ENCODE assay signal across 31 mouse cellular contexts in the genomic region with DNA sequence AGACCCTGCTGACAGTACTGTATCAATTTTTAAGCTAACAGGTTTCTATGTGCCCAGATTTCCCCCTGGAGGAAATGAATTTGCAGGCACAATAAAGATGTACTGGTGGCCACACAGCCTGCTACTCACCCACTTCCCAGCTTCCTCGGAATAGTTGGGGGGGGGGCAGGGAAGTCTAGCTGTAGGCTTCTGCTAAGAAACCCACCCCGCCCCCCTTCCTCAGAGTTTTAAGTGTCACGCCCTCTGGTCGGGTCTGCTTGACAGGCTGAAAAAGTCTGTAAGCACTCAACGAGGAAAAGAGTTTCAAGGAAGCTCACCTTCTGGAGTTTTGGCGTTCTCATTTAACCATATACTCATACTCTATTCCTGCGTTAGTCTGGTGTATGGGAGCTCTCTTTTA. TPM values are rescaled to one million over a fixed set of nuclear protein-coding genes. Genes with fewer than 3 reads are reported as not detected.
DNase-seq lines count a peak whose midpoint lies in the region; ATAC-seq and TF ChIP-seq lines count a peak whose summit lies in the region.
"Had no signal": no experiment of that assay in that cellular context is flagged by ENCODE, and none has a peak within 500 bp of the region (broad histone marks: within the 10 kb centered on the region; RNA-seq: fewer than 3 reads in every experiment).

No protein-coding gene starts in this region.

- WGBS in kidney, postnatal 0 days = 8% methylated on average over 7 of the region's 7 CpGs

- no peak overlapping the region for H3K4me3 ChIP-seq in kidney, postnatal 0 days (replicated peaks; ENCODE audit: low read depth, low read length)
- H3K4me3 ChIP-seq: embryonic facial prominence, embryonic 15.5 days; erythroblast, embryonic 14.5 days; heart, embryonic 10.5 days; hindbrain, embryonic 12.5 days had no signal

- ATAC-seq in kidney, postnatal 0 days (replicated peaks; ENCODE audit: low FRiP score, low read depth) = no peak
- ATAC-seq: activated CD4-positive, CD25-positive, alpha-beta regulatory T cell, adult 4 months; forebrain, embryonic 16.5 days; hindbrain, postnatal 0 days had no signal

- DNase-seq in embryo, embryonic 10.5 days (ENCODE audit: low spot score) = peak; percentile 51
- DNase-seq in embryo, embryonic 10 days (ENCODE audit: low spot score) = no peak
- no peak for DNase-seq in kidney, postnatal 0 days (ENCODE audit: low spot score)
- no peak for DNase-seq in kidney, adult 8-10 months
- peak; percentile 92 for DNase-seq in R1 (ENCODE audit: low read depth, low spot score)
- peak; percentile 50 for DNase-seq in yolk sac, embryonic 10.5 days (ENCODE audit: low spot score)
- DNase-seq in left cerebral cortex, postnatal 14 days (ENCODE audit: low spot score in 2 of 2) = no peak
- DNase-seq in cerebellum, adult 11-12 months = no peak
- DNase-seq: adrenal gland, postnatal 14 days; cerebellum, adult 18-20 months; cerebellum, adult 9-11 months; cerebellum, postnatal 36 days; gastrocnemius, postnatal 10 days; heart, adult 18-20 months; heart, postnatal 10 days; heart, postnatal 4 days had no signal

- intact Hi-C loops in left cerebral cortex, postnatal 14 days (cut with DNase I) = no loop called here

- no peaks in the 10 kb centered on the region for H3K36me3 ChIP-seq in kidney, postnatal 0 days (ENCODE audit: insufficient read depth, low read length)
- H3K36me3 ChIP-seq: embryonic facial prominence, embryonic 15.5 days; G1E; heart, embryonic 10.5 days; hindbrain, embryonic 12.5 days had no signal

- no peaks in the 10 kb centered on the region for H3K4me1 ChIP-seq in kidney, postnatal 0 days (replicated peaks; ENCODE audit: insufficient read depth, low read length)

- no peak overlapping the region for H3K9ac ChIP-seq in kidney, postnatal 0 days (ENCODE audit: low read depth, low read length)
- H3K9ac ChIP-seq: embryonic facial prominence, embryonic 15.5 days; hindbrain, embryonic 12.5 days had no signal

- no peak for TF ChIP-seq CTCF in kidney, postnatal 0 days (IDR thresholded peaks at IDR 0.05; ENCODE audit: low read depth)

- H3K4me2 ChIP-seq in kidney, postnatal 0 days (ENCODE audit: low read length) = peak overlapping the region; percentile 13; the same call in 1 of the 2 replicates
- H3K4me2 ChIP-seq: embryonic facial prominence, embryonic 15.5 days; hindbrain, embryonic 12.5 days had no signal

- H3K9me3 ChIP-seq in kidney, postnatal 0 days (replicated peaks; ENCODE audit: low read length) = no peaks in the 10 kb centered on the region
- H3K9me3 ChIP-seq: embryonic facial prominence, embryonic 15.5 days; G1E; heart, embryonic 10.5 days; hindbrain, embryonic 12.5 days had no signal

- no peak overlapping the region for H3K27ac ChIP-seq in kidney, postnatal 0 days
- H3K27ac ChIP-seq: embryonic facial prominence, embryonic 15.5 days; heart, embryonic 10.5 days; hindbrain, embryonic 12.5 days; hindbrain, postnatal 0 days had no signal

- H3K27me3 ChIP-seq in kidney, postnatal 0 days (ENCODE audit: insufficient read depth, low read length) = peaks cover 4% of the 10 kb centered on the region; the same call in 1 of the 2 replicates
- H3K27me3 ChIP-seq: embryonic facial prominence, embryonic 15.5 days; hindbrain, embryonic 12.5 days had no signal

RNA-seq across cellular contexts. Expression of gene Ifna1, which starts 13.4 kb away (rescaled TPM):
- polyA plus RNA-seq in kidney, postnatal 0 days (2015; fragmentation: Nextera tagmentation; extraction: Ambion mirVana) = not detected in 2 replicates
- not detected for total RNA-seq in left cerebral cortex, postnatal 14 days (2021)
- total RNA-seq: adrenal gland, adult 18-20 months; adrenal gland, postnatal 14 days; G1E; gastrocnemius, postnatal 10 days; gastrocnemius, postnatal 4 days; heart, adult 18-20 months; heart, postnatal 10 days; heart, postnatal 4 days; hindbrain, postnatal 0 days had no signal
- polyA plus RNA-seq: activated CD4-positive, CD25-positive, alpha-beta regulatory T cell, adult 4 months; C2C12; embryonic facial prominence, embryonic 15.5 days; erythroblast, embryonic 14.5 days; forebrain, embryonic 11.5 days; forebrain, embryonic 16.5 days; frontal cortex, adult 2 months; G1E; heart, embryonic 10.5 days; heart, embryonic 14.5 days; hindbrain, embryonic 12.5 days; hindbrain, postnatal 0 days; intestine, embryonic 14.5 days had no signal

RNA-seq across cellular contexts. Expression of gene Ifne, which starts 16.7 kb away (rescaled TPM):
- not detected in 2 replicates for polyA plus RNA-seq in kidney, postnatal 0 days (2015; fragmentation: Nextera tagmentation; extraction: Ambion mirVana)
- not detected for total RNA-seq in left cerebral cortex, postnatal 14 days (2021)
- total RNA-seq: adrenal gland, adult 18-20 months; adrenal gland, postnatal 14 days; G1E; gastrocnemius, postnatal 10 days; gastrocnemius, postnatal 4 days; heart, adult 18-20 months; heart, postnatal 10 days; heart, postnatal 4 days; hindbrain, postnatal 0 days had no signal
- polyA plus RNA-seq: activated CD4-positive, CD25-positive, alpha-beta regulatory T cell, adult 4 months; C2C12; embryonic facial prominence, embryonic 15.5 days; erythroblast, embryonic 14.5 days; forebrain, embryonic 11.5 days; forebrain, embryonic 16.5 days; frontal cortex, adult 2 months; G1E; heart, embryonic 10.5 days; heart, embryonic 14.5 days; hindbrain, embryonic 12.5 days; hindbrain, postnatal 0 days; intestine, embryonic 14.5 days had no signal

RNA-seq across cellular contexts. Expression of gene Ifna4, which starts 21.6 kb away (rescaled TPM):
- not detected in 2 replicates for polyA plus RNA-seq in kidney, postnatal 0 days (2015; fragmentation: Nextera tagmentation; extraction: Ambion mirVana)
- total RNA-seq in left cerebral cortex, postnatal 14 days (2021) = not detected
- total RNA-seq: adrenal gland, adult 18-20 months; adrenal gland, postnatal 14 days; gastrocnemius, postnatal 10 days; gastrocnemius, postnatal 4 days; heart, adult 18-20 months; heart, postnatal 10 days; heart, postnatal 4 days; hindbrain, postnatal 0 days had no signal
- polyA plus RNA-seq: activated CD4-positive, CD25-positive, alpha-beta regulatory T cell, adult 4 months; C2C12; embryonic facial prominence, embryonic 15.5 days; erythroblast, embryonic 14.5 days; forebrain, embryonic 11.5 days; forebrain, embryonic 16.5 days; frontal cortex, adult 2 months; G1E; heart, embryonic 10.5 days; heart, embryonic 14.5 days; hindbrain, embryonic 12.5 days; hindbrain, postnatal 0 days; intestine, embryonic 14.5 days had no signal

RNA-seq across cellular contexts. Expression of gene Ifna5, which starts 28.0 kb away (rescaled TPM):
- not detected in 2 replicates for polyA plus RNA-seq in kidney, postnatal 0 days (2015; fragmentation: Nextera tagmentation; extraction: Ambion mirVana)
- total RNA-seq in left cerebral cortex, postnatal 14 days (2021) = not detected
- total RNA-seq: adrenal gland, adult 18-20 months; adrenal gland, postnatal 14 days; G1E; gastrocnemius, postnatal 10 days; gastrocnemius, postnatal 4 days; heart, adult 18-20 months; heart, postnatal 10 days; heart, postnatal 4 days; hindbrain, postnatal 0 days had no signal
- polyA plus RNA-seq: activated CD4-positive, CD25-positive, alpha-beta regulatory T cell, adult 4 months; C2C12; embryonic facial prominence, embryonic 15.5 days; erythroblast, embryonic 14.5 days; forebrain, embryonic 11.5 days; forebrain, embryonic 16.5 days; frontal cortex, adult 2 months; G1E; heart, embryonic 10.5 days; heart, embryonic 14.5 days; hindbrain, embryonic 12.5 days; hindbrain, postnatal 0 days; intestine, embryonic 14.5 days had no signal

RNA-seq across cellular contexts. Expression of gene Ifna6, which starts 36.1 kb away (rescaled TPM):
- not detected in 2 replicates for polyA plus RNA-seq in kidney, postnatal 0 days (2015; fragmentation: Nextera tagmentation; extraction: Ambion mirVana)
- not detected for total RNA-seq in left cerebral cortex, postnatal 14 days (2021)
- total RNA-seq: adrenal gland, adult 18-20 months; adrenal gland, postnatal 14 days; G1E; gastrocnemius, postnatal 10 days; gastrocnemius, postnatal 4 days; heart, adult 18-20 months; heart, postnatal 10 days; heart, postnatal 4 days; hindbrain, postnatal 0 days had no signal
- polyA plus RNA-seq: activated CD4-positive, CD25-positive, alpha-beta regulatory T cell, adult 4 months; C2C12; embryonic facial prominence, embryonic 15.5 days; erythroblast, embryonic 14.5 days; forebrain, embryonic 11.5 days; forebrain, embryonic 16.5 days; frontal cortex, adult 2 months; G1E; heart, embryonic 10.5 days; heart, embryonic 14.5 days; hindbrain, embryonic 12.5 days; hindbrain, postnatal 0 days; intestine, embryonic 14.5 days had no signal

Comparison
In these comparisons a context has a peak if more than half of its experiments do, and no peak if none do; other contexts are left out.
1. DNase-seq: peak in embryo, embryonic 10.5 days (single experiment), R1 (single experiment) and yolk sac, embryonic 10.5 days (single experiment); none in embryo, embryonic 10 days (single experiment), kidney, postnatal 0 days (single experiment), kidney, adult 8-10 months (0 of 2), left cerebral cortex, postnatal 14 days (0 of 2) and cerebellum, adult 11-12 months (single experiment).